Mouse (Mus musculus): ENCODE measurements around the gene Gpx4. TPM values are rescaled to one million over a fixed set of nuclear protein-coding genes. Genes with fewer than 3 reads are reported as not detected.
A peak's percentile ranks its signal among the peaks of the same experiment; 100 is the strongest.

The Gpx4 gene
- polyA plus RNA-seq (2014; fragmentation: Nextera tagmentation; extraction: Ambion mirVana), result 556 and 557 TPM in 2 replicates

GRCm38 (mm10) chr10:80047041-80047565, at the start of gene Gpx4:
Gene Gpx4 (plus strand): TSS chr10:80047166.
- DNase-seq (ENCODE audit: low spot score) (no peak), ATAC-seq (ENCODE audit: low FRiP score) (no peak)
- Histone ChIP-seq H3K36me3 (replicated peaks; ENCODE audit: control insufficient read depth, insufficient read depth) (no peaks in the 10 kb centered on the region), H3K9me3 (ENCODE audit: control insufficient read depth, low read length) (no peaks in the 10 kb centered on the region), H3K9ac (no peak within 1 kb of the TSS), H3K4me3 (replicated peaks; ENCODE audit: low read length) (no peak within 1 kb of the TSS), H3K27me3 (ENCODE audit: control insufficient read depth, insufficient read depth, low read length) (no peaks in the 10 kb centered on the region), H3K27ac (peak within 1 kb of the TSS; percentile 20; the same call in 1 of the 2 replicates), H3K4me2 (replicated peaks) (no peak within 1 kb of the TSS), H3K4me1 (replicated peaks; ENCODE audit: control insufficient read depth, insufficient read depth, low read length) (no peaks in the 10 kb centered on the region; the same call in 1 of the 2 replicates)
- 36% methylated on average over 9 of the region's 9 CpGs for WGBS

GRCm38 (mm10) chr10:79997819-79998218, 49.1 kb upstream of the Gpx4 start:
- Histone ChIP-seq H3K4me1 (replicated peaks; ENCODE audit: control insufficient read depth, insufficient read depth, low read length) (peaks cover 10% of the 10 kb centered on the region; the same call in 1 of the 2 replicates), H3K27me3 (ENCODE audit: control insufficient read depth, insufficient read depth, low read length) (peaks cover 22% of the 10 kb centered on the region), H3K4me2 (replicated peaks) (peak overlapping the region; percentile 60), H3K9me3 (ENCODE audit: control insufficient read depth, low read length) (no peaks in the 10 kb centered on the region), H3K9ac (peak overlapping the region; percentile 50), H3K4me3 (replicated peaks; ENCODE audit: low read length) (peak overlapping the region; percentile 39), H3K27ac (no peak overlapping the region), H3K36me3 (replicated peaks; ENCODE audit: control insufficient read depth, insufficient read depth) (no peaks in the 10 kb centered on the region)
- DNase-seq (ENCODE audit: low spot score) (no peak), ATAC-seq (ENCODE audit: low FRiP score) (no peak)
- WGBS, result 5% methylated on average over 15 of the region's 15 CpGs

GRCm38 (mm10) chr10:80001945-80002344, 45.0 kb upstream of the Gpx4 start:
- no peak overlapping the region for H3K9ac ChIP-seq
- H3K36me3 ChIP-seq (replicated peaks; ENCODE audit: control insufficient read depth, insufficient read depth), result no peaks in the 10 kb centered on the region
- H3K9me3 ChIP-seq (ENCODE audit: control insufficient read depth, low read length), result no peaks in the 10 kb centered on the region
- DNase-seq (ENCODE audit: low spot score), result no peak
- ATAC-seq (ENCODE audit: low FRiP score), result no peak
- H3K4me2 ChIP-seq (replicated peaks), result no peak overlapping the region
- H3K4me1 ChIP-seq (replicated peaks; ENCODE audit: control insufficient read depth, insufficient read depth, low read length), result peaks cover 10% of the 10 kb centered on the region; the same call in 1 of the 2 replicates
- no peak overlapping the region for H3K4me3 ChIP-seq (replicated peaks; ENCODE audit: low read length)
- WGBS, result 73% methylated on average over 9 of the region's 9 CpGs
- H3K27ac ChIP-seq, result no peak overlapping the region
- peaks cover 31% of the 10 kb centered on the region for H3K27me3 ChIP-seq (ENCODE audit: control insufficient read depth, insufficient read depth, low read length)

GRCm38 (mm10) chr10:80002829-80003228, 44.1 kb upstream of the Gpx4 start:
- H3K27me3 ChIP-seq (ENCODE audit: control insufficient read depth, insufficient read depth, low read length), result peaks cover 31% of the 10 kb centered on the region
- H3K27ac ChIP-seq, result no peak overlapping the region
- peaks cover 7% of the 10 kb centered on the region; the same call in 1 of the 2 replicates for H3K4me1 ChIP-seq (replicated peaks; ENCODE audit: control insufficient read depth, insufficient read depth, low read length)
- no peak overlapping the region for H3K4me3 ChIP-seq (replicated peaks; ENCODE audit: low read length)
- no peak for ATAC-seq (ENCODE audit: low FRiP score)
- no peak overlapping the region for H3K4me2 ChIP-seq (replicated peaks)
- WGBS, result 25% methylated on average over 21 of the region's 21 CpGs
- H3K36me3 ChIP-seq (replicated peaks; ENCODE audit: control insufficient read depth, insufficient read depth), result no peaks in the 10 kb centered on the region
- H3K9ac ChIP-seq, result no peak overlapping the region
- H3K9me3 ChIP-seq (ENCODE audit: control insufficient read depth, low read length), result no peaks in the 10 kb centered on the region
- no peak for DNase-seq (ENCODE audit: low spot score)

GRCm38 (mm10) chr10:80003374-80004232, 43.4 kb upstream of the Gpx4 start:
- no peak for ATAC-seq (ENCODE audit: low FRiP score)
- Histone ChIP-seq H3K4me1 (replicated peaks; ENCODE audit: control insufficient read depth, insufficient read depth, low read length) (no peaks in the 10 kb centered on the region), H3K27ac (no peak overlapping the region), H3K4me2 (replicated peaks) (no peak overlapping the region), H3K27me3 (ENCODE audit: control insufficient read depth, insufficient read depth, low read length) (peaks cover 31% of the 10 kb centered on the region), H3K9ac (no peak overlapping the region), H3K9me3 (ENCODE audit: control insufficient read depth, low read length) (no peaks in the 10 kb centered on the region), H3K36me3 (replicated peaks; ENCODE audit: control insufficient read depth, insufficient read depth) (no peaks in the 10 kb centered on the region), H3K4me3 (replicated peaks; ENCODE audit: low read length) (no peak overlapping the region)
- WGBS, result 62% methylated on average over 9 of the region's 9 CpGs
- no peak for DNase-seq (ENCODE audit: low spot score)

GRCm38 (mm10) chr10:80004233-80004705, 42.7 kb upstream of the Gpx4 start:
- Histone ChIP-seq H3K4me3 (replicated peaks; ENCODE audit: low read length) (no peak overlapping the region), H3K27me3 (ENCODE audit: control insufficient read depth, insufficient read depth, low read length) (peaks cover 31% of the 10 kb centered on the region), H3K9ac (no peak overlapping the region), H3K36me3 (replicated peaks; ENCODE audit: control insufficient read depth, insufficient read depth) (0 out of 2 replicates have a peak, but pooled peaks cover 6% of the 10 kb centered on the region), H3K27ac (no peak overlapping the region), H3K4me2 (replicated peaks) (no peak overlapping the region), H3K4me1 (replicated peaks; ENCODE audit: control insufficient read depth, insufficient read depth, low read length) (no peaks in the 10 kb centered on the region), H3K9me3 (ENCODE audit: control insufficient read depth, low read length) (no peaks in the 10 kb centered on the region)
- 90% methylated on average over 8 of the region's 8 CpGs for whole genome bisulfite sequencing
- ATAC-seq (ENCODE audit: low FRiP score) (no peak), DNase-seq (ENCODE audit: low spot score) (no peak)

GRCm38 (mm10) chr10:80011740-80012139, 35.2 kb upstream of the Gpx4 start:
- no peaks in the 10 kb centered on the region for H3K4me1 ChIP-seq (replicated peaks; ENCODE audit: control insufficient read depth, insufficient read depth, low read length)
- H3K4me3 ChIP-seq (replicated peaks; ENCODE audit: low read length), result no peak overlapping the region
- DNase-seq (ENCODE audit: low spot score), result no peak
- no peak overlapping the region for H3K9ac ChIP-seq
- H3K27me3 ChIP-seq (ENCODE audit: control insufficient read depth, insufficient read depth, low read length), result peaks cover 48% of the 10 kb centered on the region
- ATAC-seq (ENCODE audit: low FRiP score), result no peak
- no peak overlapping the region for H3K27ac ChIP-seq
- whole genome bisulfite sequencing, result 86% methylated on average over 6 of the region's 6 CpGs
- peaks cover 31% of the 10 kb centered on the region for H3K36me3 ChIP-seq (replicated peaks; ENCODE audit: control insufficient read depth, insufficient read depth)
- peaks cover 26% of the 10 kb centered on the region for H3K9me3 ChIP-seq (ENCODE audit: control insufficient read depth, low read length)
- no peak overlapping the region for H3K4me2 ChIP-seq (replicated peaks)

- Histone ChIP-seq H3K9me3 (ENCODE audit: control insufficient read depth, low read length) (peaks cover 26% of the 10 kb centered on the region), H3K4me2 (replicated peaks) (no peak overlapping the region), H3K27ac (no peak overlapping the region), H3K27me3 (ENCODE audit: control insufficient read depth, insufficient read depth, low read length) (peaks cover 50% of the 10 kb centered on the region), H3K9ac (no peak overlapping the region), H3K36me3 (replicated peaks; ENCODE audit: control insufficient read depth, insufficient read depth) (peaks cover 31% of the 10 kb centered on the region), H3K4me1 (replicated peaks; ENCODE audit: control insufficient read depth, insufficient read depth, low read length) (no peaks in the 10 kb centered on the region), H3K4me3 (replicated peaks; ENCODE audit: low read length) (no peak overlapping the region)
- DNase-seq (ENCODE audit: low spot score), result no peak
- WGBS, result 36% methylated on average over 25 of the region's 25 CpGs
- no peak for ATAC-seq (ENCODE audit: low FRiP score)
Measured at GRCm38 (mm10) chr10:80013609-80014008, 33.4 kb upstream of the Gpx4 start.

GRCm38 (mm10) chr10:80014484-80015290, 32.3 kb upstream of the Gpx4 start:
- no peaks in the 10 kb centered on the region for H3K4me1 ChIP-seq (replicated peaks; ENCODE audit: control insufficient read depth, insufficient read depth, low read length)
- peaks cover 22% of the 10 kb centered on the region for H3K36me3 ChIP-seq (replicated peaks; ENCODE audit: control insufficient read depth, insufficient read depth)
- 24% methylated on average over 28 of the region's 28 CpGs for WGBS
- ATAC-seq (ENCODE audit: low FRiP score) (no peak), DNase-seq (ENCODE audit: low spot score) (no peak)
- H3K4me2 ChIP-seq (replicated peaks), result no peak overlapping the region
- H3K9ac ChIP-seq, result no peak overlapping the region
- H3K27me3 ChIP-seq (ENCODE audit: control insufficient read depth, insufficient read depth, low read length), result peaks cover 60% of the 10 kb centered on the region
- H3K27ac ChIP-seq, result no peak overlapping the region
- no peak overlapping the region for H3K4me3 ChIP-seq (replicated peaks; ENCODE audit: low read length)
- H3K9me3 ChIP-seq (ENCODE audit: control insufficient read depth, low read length), result peaks cover 24% of the 10 kb centered on the region

Data from hindbrain, embryonic 14.5 days (tissue).